Mouse (Mus musculus) hindbrain, embryonic 12.5 days (tissue): ENCODE data around the gene Rnf149. TPM values are rescaled to one million over a fixed set of nuclear protein-coding genes. Genes with fewer than 3 reads are reported as not detected.

Source experiments
- ATAC-seq: fragments of 200-750 bp; cut with Nextera tagmentation; 2 replicates; pipeline ENCODE4 v1.8.0; 2017; ENCODE audit warnings: moderate TSS enrichment; ENCODE audit not compliant: low FRiP score
- H3K27ac ChIP-seq: fragments of 300-500 bp; sonication (generic); 2 replicates; pipeline ENCODE4 v1.5.1; 2016; ENCODE audit warnings: mild to moderate bottlenecking
- H3K27me3 ChIP-seq: fragments of 300-500 bp; sonication (generic); 2 replicates; pipeline ENCODE4 v1.6.1; 2016; ENCODE audit warnings: mild to moderate bottlenecking
- H3K36me3 ChIP-seq: fragments of 300-500 bp; sonication (generic); 2 replicates; pipeline ENCODE4 v1.6.1; 2016; ENCODE audit warnings: mild to moderate bottlenecking
- H3K4me1 ChIP-seq: fragments of 300-500 bp; sonication (generic); 2 replicates; pipeline ENCODE4 v1.6.1; 2016
- H3K4me2 ChIP-seq: fragments of 300-500 bp; sonication (generic); replicated peaks from 2 replicates; pipeline ENCODE4 v1.6.1; 2016; ENCODE audit warnings: mild to moderate bottlenecking
- H3K4me3 ChIP-seq: fragments of 300-500 bp; sonication (generic); 2 replicates; pipeline ENCODE4 v1.5.1; 2016; ENCODE audit warnings: mild to moderate bottlenecking
- H3K9ac ChIP-seq: fragments of 300-500 bp; sonication (generic); 2 replicates; pipeline ENCODE4 v1.6.1; 2016; ENCODE audit warnings: mild to moderate bottlenecking, moderate library complexity
- H3K9me3 ChIP-seq: fragments of 300-500 bp; sonication (generic); replicated peaks from 2 replicates; pipeline ENCODE4 v1.6.1; 2016; ENCODE audit warnings: mild to moderate bottlenecking
- WGBS: fragments of 180-500 bp; shearing (Covaris S2); methylation state at CpG from one replicate; pipeline ENCODE4 v1.1.7; 2016; 5-methylcytosine and 5-hydroxymethylcytosine counted together
- polyA plus RNA-seq: library from polyadenylated mRNA; unstranded; fragments of >200 nt; fragmentation: Nextera tagmentation; extraction: Ambion mirVana; gene quantifications from 2 replicates; pipeline ENCODE4 v1.2.1, GENCODE M21; 2016

The Rnf149 gene
- polyA plus RNA-seq, 1 experiment from 2014 or later: 37.7 TPM

DNA sequence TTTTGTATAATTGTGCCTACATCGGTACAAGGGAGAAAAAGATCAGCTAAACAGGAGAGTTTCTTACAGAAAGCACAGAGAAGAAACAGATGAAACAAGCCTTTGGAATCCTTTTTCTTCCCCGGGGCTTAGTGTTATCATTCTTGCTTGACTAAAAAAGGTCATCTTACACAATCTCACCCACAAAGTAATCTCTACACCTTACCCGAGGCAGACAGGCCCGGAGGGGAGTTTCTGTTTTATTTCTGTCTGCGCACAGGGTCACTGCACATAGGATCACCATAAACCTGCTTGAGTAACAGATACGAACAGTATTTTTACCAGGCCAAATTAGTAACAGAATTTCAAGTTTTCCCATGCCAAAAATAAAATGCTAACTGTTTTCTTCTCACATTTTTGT is 5.6 kb downstream of the Rnf149 start:
- ATAC-seq: no peak
- Histone ChIP-seq H3K27ac (no peak overlapping the region), H3K9ac (no peak overlapping the region), H3K4me2 (no peak overlapping the region), H3K9me3 (no peaks in the 10 kb centered on the region), H3K4me3 (no peak overlapping the region), H3K27me3 (no peaks in the 10 kb centered on the region), H3K4me1 (peaks cover 21% of the 10 kb centered on the region), H3K36me3 (0 out of 2 replicates have a peak, but pooled peaks cover 4% of the 10 kb centered on the region)
- 78% methylated on average over 6 of the region's 6 CpGs for WGBS

DNA sequence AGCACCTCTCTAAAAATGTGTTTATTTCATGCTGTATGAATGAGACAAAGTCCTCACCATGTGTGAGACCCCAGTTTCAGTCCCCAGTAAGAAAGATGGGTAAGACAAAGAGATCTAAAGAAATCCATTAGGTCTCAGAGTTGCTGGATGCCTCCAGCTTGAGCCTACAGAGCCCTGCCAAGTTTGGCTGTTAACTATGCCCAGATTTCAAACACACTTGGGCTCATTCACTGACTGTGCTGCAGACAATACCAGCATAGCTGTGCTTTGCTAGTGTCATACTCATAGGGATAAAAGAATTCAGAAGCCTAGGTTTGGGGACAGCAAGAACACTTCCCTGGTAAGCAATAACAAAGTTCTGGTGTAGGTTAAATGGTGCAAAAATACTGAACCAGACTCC is 9.1 kb downstream of the Rnf149 start:
- no peak overlapping the region for H3K4me3 ChIP-seq
- H3K36me3 ChIP-seq: 0 out of 2 replicates have a peak, but pooled peaks cover 4% of the 10 kb centered on the region
- H3K27ac ChIP-seq: no peak overlapping the region
- H3K27me3 ChIP-seq: no peaks in the 10 kb centered on the region
- 0 out of 2 replicates have a peak, but pooled peaks cover 2% of the 10 kb centered on the region for H3K4me1 ChIP-seq
- no peak overlapping the region for H3K9ac ChIP-seq
- no peaks in the 10 kb centered on the region for H3K9me3 ChIP-seq
- H3K4me2 ChIP-seq: no peak overlapping the region
- ATAC-seq: no peak

DNA sequence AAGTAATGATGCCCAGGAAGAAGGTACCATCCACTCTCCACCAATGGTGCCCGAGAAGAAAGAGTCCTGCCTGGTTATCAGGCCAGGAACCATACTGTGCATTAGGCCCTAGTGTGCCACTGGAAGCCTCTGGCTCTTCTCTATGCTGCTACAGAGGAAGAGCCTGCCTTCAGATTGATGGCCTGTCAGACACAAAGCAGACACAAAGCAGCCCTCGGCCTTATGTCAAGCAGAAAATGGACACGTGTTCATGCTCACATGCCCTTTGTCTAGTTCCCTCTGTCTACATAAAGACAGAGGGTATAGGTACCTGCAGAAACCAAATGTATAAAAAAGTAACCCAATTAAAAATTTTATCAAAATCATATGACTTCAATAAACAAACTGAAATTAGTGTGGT is 12.6 kb downstream of the Rnf149 start:
- H3K27ac ChIP-seq: no peak overlapping the region
- H3K4me1 ChIP-seq: no peaks in the 10 kb centered on the region
- H3K36me3 ChIP-seq: peaks cover 5% of the 10 kb centered on the region; the same call in 1 of the 2 replicates
- no peak overlapping the region for H3K4me2 ChIP-seq
- no peak overlapping the region for H3K4me3 ChIP-seq
- WGBS: 48% methylated on average over 3 of the region's 3 CpGs
- H3K27me3 ChIP-seq: no peaks in the 10 kb centered on the region
- H3K9ac ChIP-seq: no peak overlapping the region
- ATAC-seq: peak; percentile 74; the same call in 1 of the 2 replicates
- H3K9me3 ChIP-seq: no peaks in the 10 kb centered on the region

DNA sequence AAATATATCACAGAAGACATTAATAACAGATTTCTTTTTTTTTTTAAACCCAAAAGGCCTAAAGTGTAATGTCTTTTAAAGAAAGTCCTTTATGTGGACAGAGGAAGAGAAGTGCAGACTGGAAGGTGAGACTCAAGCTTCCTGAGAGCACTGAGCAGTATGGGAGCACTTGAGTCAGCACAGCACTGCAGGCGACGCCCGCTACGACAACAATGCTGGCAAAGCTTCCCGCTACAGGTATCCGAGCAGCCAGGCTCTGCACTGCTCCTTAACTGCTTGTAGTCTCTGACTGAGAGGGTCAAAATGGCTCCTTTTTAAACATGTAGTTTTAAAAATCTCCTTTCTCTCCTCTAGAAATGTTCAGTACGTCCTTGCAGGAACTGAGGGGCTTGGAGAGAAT is 14.0 kb downstream of the Rnf149 start:
- H3K27me3 ChIP-seq: no peaks in the 10 kb centered on the region
- H3K36me3 ChIP-seq: peaks cover 5% of the 10 kb centered on the region; the same call in 1 of the 2 replicates
- H3K9ac ChIP-seq: no peak overlapping the region
- WGBS: 89% methylated on average over 7 of the region's 7 CpGs
- H3K27ac ChIP-seq: no peak overlapping the region
- no peaks in the 10 kb centered on the region for H3K9me3 ChIP-seq
- H3K4me1 ChIP-seq: no peaks in the 10 kb centered on the region
- no peak for ATAC-seq
- H3K4me3 ChIP-seq: no peak overlapping the region
- H3K4me2 ChIP-seq: no peak overlapping the region

DNA sequence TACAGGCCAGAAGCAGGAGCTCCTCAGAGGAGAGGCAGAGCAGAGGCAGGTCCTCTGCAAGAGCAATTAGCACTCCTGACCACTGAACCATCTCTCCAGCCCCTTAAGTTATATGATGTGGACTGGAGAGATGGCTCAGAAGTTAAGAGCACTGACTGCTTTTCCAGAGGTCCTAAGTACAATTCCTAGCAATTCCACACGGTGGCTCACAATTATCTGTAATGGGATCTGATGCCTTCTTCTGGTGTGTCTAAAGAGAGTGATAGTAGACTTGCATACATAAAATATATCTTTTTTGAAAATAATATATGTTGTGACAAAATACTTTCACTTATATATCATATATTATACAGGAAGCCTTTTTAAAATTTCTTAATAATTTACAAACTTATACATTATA is 15.3 kb downstream of the Rnf149 start:
- H3K9me3 ChIP-seq: no peaks in the 10 kb centered on the region
- H3K4me1 ChIP-seq: no peaks in the 10 kb centered on the region
- H3K27ac ChIP-seq: no peak overlapping the region
- 67% methylated on average over 1 of the region's 1 CpGs for WGBS
- peaks cover 5% of the 10 kb centered on the region; the same call in 1 of the 2 replicates for H3K36me3 ChIP-seq
- no peak overlapping the region for H3K4me3 ChIP-seq
- H3K27me3 ChIP-seq: no peaks in the 10 kb centered on the region
- no peak overlapping the region for H3K9ac ChIP-seq
- no peak overlapping the region for H3K4me2 ChIP-seq
- ATAC-seq: no peak

DNA sequence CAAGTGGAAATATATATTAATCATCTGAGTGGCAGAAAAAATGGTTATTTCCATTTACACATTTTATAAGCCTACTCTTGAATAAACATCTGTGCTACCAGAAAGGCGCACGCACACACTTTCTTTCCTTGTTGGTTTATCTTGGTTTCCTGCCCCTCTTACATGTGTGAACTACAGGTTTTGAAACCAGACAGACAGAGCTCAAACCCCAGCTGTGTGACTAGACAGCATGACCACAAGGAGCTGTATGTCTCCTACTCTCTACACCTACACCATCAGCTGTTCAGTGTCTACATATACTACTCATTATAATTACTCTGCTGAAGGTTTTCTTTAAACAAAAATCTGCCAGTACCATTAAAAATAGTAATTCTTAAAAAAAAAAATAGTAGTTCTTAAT is 18.2 kb downstream of the Rnf149 start:
- Histone ChIP-seq H3K27ac (no peak overlapping the region), H3K9ac (no peak overlapping the region), H3K4me2 (no peak overlapping the region), H3K4me3 (no peak overlapping the region), H3K9me3 (no peaks in the 10 kb centered on the region), H3K36me3 (peaks cover 22% of the 10 kb centered on the region; the same call in 1 of the 2 replicates), H3K4me1 (peaks cover 13% of the 10 kb centered on the region), H3K27me3 (no peaks in the 10 kb centered on the region)
- no peak for ATAC-seq
- 98% methylated on average over 2 of the region's 2 CpGs for WGBS

DNA sequence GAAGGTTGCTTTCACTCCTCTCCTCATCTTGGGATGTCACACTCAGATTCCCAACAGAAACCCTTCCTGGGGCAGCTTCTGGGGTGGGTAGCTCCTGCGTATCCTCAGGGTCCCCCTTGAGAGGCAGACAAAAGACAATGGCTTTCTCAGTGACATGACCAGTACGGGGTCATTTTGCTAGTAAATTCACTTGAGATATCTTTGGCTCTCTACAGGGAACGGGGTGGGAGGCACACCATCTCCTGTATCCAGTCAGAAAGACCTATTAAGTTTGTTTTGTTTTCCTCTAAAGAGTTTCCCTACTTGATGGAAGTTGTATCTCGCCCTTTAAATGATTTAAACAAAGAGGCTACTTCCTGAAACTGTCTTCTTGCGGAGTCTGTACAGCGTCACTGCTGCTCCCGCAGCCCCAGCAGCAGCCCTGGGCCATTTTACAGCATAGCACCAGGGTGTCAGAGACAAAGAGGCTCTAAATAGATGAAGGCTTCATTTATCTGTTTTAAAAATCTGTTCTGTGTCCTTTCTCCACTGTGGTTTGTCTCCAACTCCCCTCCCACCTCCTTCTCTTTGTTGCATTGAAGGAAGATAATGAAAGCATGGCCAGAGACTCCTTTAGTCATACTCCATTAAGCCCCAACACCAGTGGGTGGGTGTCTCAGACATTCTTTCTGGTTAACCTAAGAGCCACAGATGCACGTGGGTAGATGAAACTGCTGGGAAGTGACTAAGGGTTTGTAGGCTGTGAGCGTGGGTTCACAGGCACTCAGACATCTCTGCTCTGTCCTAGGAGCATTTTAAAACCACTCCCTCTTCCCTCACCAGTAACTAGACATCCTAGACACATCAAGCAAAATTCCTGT is 21.4 kb downstream of the Rnf149 start:
- WGBS: 36% methylated on average over 9 of the region's 9 CpGs
- peaks cover 36% of the 10 kb centered on the region for H3K36me3 ChIP-seq
- no peak overlapping the region for H3K9ac ChIP-seq
- H3K27me3 ChIP-seq: no peaks in the 10 kb centered on the region
- H3K27ac ChIP-seq: peak overlapping the region; percentile 52
- peak overlapping the region; percentile 17; the same call in 1 of the 2 replicates for H3K4me2 ChIP-seq
- ATAC-seq: no peak; the same call in 1 of the 2 replicates
- no peak overlapping the region for H3K4me3 ChIP-seq
- no peaks in the 10 kb centered on the region for H3K9me3 ChIP-seq
- H3K4me1 ChIP-seq: peaks cover 13% of the 10 kb centered on the region

DNA sequence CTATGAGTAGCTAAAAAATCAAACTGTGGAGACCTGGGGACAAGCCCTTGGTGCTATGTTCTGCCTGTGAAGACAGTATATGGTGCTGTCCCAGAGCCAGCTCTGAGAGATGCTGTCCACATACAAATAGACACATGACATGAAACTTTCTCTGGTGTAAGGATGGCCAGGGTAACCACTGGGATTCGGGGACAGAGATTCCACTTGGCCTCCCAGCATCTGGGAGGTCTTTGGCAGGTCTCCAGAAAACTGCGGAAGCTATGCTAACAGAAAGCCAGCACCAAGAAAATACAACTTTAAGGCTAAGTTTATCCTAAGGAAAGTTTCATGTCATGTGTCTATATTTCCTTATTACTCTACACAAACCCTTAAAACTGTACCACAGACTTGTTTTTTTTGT is 27.4 kb downstream of the Rnf149 start:
- peaks cover 55% of the 10 kb centered on the region for H3K36me3 ChIP-seq
- no peak overlapping the region for H3K27ac ChIP-seq
- H3K27me3 ChIP-seq: no peaks in the 10 kb centered on the region
- 87% methylated on average over 2 of the region's 2 CpGs for WGBS
- no peak for ATAC-seq
- no peaks in the 10 kb centered on the region for H3K9me3 ChIP-seq
- H3K4me3 ChIP-seq: no peak overlapping the region
- no peaks in the 10 kb centered on the region for H3K4me1 ChIP-seq
- no peak overlapping the region for H3K4me2 ChIP-seq
- H3K9ac ChIP-seq: no peak overlapping the region

DNA sequence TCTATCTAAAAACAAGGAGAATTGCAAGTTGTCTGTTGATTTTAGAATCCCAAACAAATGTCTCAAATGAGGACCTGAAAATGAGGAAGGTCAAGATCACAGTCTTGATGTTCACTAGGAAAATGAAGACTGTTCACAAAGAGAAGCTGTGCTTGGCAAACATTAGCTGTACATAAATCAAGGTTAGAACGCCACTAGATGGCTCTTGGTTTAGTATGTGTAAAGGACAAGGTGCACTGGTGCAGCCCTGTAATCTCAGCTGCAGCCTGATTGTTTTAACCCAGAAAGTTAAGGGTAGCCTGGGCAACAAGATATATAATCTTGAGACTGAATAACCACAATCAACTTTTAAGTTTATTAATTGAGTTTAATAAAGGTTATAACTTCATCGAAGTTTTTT is 30.0 kb downstream of the Rnf149 start:
- Histone ChIP-seq H3K4me2 (no peak overlapping the region), H3K27me3 (no peaks in the 10 kb centered on the region), H3K9me3 (no peaks in the 10 kb centered on the region), H3K4me3 (no peak overlapping the region), H3K4me1 (no peaks in the 10 kb centered on the region), H3K36me3 (peaks cover 59% of the 10 kb centered on the region), H3K27ac (no peak overlapping the region), H3K9ac (no peak overlapping the region)
- WGBS: 86% methylated on average over 2 of the region's 2 CpGs
- no peak for ATAC-seq

DNA sequence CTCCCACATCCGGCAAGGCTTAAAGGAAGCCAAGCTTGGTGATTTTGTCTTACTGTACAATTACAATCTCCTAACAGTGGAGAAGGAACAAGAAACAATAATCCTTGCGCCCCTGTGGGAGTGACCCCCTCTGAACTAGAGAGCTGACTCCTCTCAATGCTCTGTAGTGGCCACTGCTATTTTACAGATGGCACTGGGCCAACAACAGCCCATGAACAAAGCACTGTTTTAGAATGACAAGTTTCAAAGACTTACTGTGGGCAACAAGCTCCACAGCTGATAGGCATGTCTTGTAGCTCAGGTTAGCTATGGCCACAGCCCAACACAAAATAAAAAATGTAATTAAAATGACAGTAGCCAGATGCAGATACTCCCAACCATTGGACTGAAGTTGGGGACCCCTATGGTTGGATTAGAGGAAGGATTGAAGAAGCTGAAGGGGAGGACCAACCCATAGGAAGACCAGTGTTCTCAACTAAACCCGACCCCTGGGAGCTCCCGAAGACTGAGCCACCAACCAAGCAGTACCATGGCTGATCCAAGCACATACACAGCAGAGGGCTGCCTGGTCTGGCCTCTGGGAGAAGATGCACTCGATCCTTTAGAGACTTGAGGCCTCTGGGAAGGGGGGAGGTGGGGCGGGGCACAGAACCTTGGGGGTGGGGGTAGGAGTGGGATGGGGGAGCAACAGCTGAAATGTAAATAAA is 30.9 kb downstream of the Rnf149 start:
- no peak overlapping the region for H3K4me2 ChIP-seq
- H3K4me1 ChIP-seq: no peaks in the 10 kb centered on the region
- ATAC-seq: 0 out of 2 replicates have a peak, but pooled peaks have one; percentile 26
- no peak overlapping the region for H3K4me3 ChIP-seq
- no peak overlapping the region for H3K27ac ChIP-seq
- no peak overlapping the region for H3K9ac ChIP-seq
- peaks cover 59% of the 10 kb centered on the region for H3K36me3 ChIP-seq
- H3K27me3 ChIP-seq: no peaks in the 10 kb centered on the region
- 90% methylated on average over 6 of the region's 6 CpGs for WGBS
- no peaks in the 10 kb centered on the region for H3K9me3 ChIP-seq

DNA sequence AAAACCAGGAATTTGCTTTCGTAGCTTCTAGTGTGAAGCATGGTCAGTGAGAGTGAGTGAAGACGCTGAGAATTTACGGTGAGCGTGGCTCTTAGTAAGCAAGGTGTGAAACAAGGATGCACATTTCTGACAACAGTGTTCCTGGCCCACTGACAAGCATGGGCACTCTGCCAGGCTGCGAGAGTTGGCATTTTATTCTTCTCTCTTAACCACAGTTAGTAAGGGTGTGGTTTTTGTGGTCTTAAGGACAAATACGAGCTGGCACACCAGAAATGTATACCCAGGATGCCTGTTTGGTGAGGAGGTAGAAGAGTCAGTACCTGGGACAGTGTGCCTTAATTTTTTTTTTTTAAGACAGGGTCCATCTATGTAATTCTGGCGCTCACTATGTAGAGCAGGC is 31.6 kb downstream of the Rnf149 start:
- H3K9ac ChIP-seq: no peak overlapping the region
- no peak overlapping the region for H3K27ac ChIP-seq
- H3K4me1 ChIP-seq: no peaks in the 10 kb centered on the region
- peaks cover 62% of the 10 kb centered on the region for H3K36me3 ChIP-seq
- H3K9me3 ChIP-seq: peaks cover 3% of the 10 kb centered on the region; the same call in 1 of the 2 replicates
- no peak overlapping the region for H3K4me3 ChIP-seq
- no peaks in the 10 kb centered on the region for H3K27me3 ChIP-seq
- ATAC-seq: no peak
- H3K4me2 ChIP-seq: no peak overlapping the region
- WGBS: 93% methylated on average over 7 of the region's 7 CpGs

DNA sequence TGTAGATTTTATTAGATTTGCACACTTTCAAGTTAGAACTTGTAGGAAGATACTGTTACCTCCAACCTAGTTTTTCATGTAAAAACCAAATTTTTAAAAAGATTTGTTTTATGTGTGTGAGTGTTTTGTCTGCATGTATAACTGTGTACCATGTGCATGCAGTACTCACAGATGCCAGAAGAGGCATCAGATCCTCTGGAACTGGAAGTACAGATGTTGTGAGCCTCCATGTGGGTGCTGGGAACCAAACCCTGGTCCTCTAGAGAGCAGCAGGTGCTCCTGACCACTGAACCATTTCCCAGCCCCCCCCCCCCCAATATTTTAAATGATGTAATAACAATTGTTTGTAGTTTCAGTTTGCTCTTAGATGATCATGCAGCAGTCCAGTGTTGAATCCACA is 36.6 kb downstream of the Rnf149 start:
- Histone ChIP-seq H3K27ac (no peak overlapping the region), H3K36me3 (peaks cover 64% of the 10 kb centered on the region), H3K9me3 (peaks cover 10% of the 10 kb centered on the region; the same call in 1 of the 2 replicates), H3K9ac (no peak overlapping the region), H3K4me2 (no peak overlapping the region), H3K27me3 (no peaks in the 10 kb centered on the region), H3K4me1 (peaks cover 14% of the 10 kb centered on the region), H3K4me3 (no peak overlapping the region)
- ATAC-seq: no peak
